Mouse (Mus musculus): ENCODE data around the gene Qars. TPM values are rescaled to one million over a fixed set of nuclear protein-coding genes. Genes with fewer than 3 reads are reported as not detected.

Gene Qars
- polyA plus RNA-seq, 1 experiment, result 110 TPM

DNA sequence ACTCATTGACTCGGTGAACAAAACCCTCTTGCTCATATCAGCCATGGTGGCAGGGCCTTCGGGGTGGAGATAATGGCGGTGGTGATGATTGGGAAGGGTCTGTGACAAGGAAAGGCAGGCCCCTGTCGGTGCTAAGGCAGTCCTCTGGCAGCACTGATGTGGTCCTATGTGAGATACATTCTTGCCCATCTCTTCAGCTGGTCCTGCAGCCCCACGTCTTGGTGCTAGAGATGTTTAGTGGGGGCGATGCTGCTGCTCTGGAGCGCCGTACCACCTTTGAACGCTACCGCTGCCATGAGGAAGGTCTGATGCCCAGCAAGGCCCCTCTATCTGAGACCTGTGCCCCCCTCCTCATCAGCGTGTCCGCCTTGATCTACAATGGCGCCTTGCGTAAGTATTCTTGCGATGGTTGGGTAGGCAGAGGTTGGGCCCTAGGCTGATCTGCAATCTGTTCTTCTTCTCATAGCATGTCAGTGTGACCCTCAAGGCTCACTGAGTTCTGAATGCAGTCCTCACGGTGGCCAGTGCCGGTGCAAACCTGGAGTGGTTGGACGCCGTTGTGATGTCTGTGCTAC is 22.1 kb upstream of the Qars start:
- no peak for TF ChIP-seq CTCF (IDR thresholded peaks at IDR 0.05; ENCODE audit: extremely low read depth, insufficient read depth, low read length)
- TF ChIP-seq POLR2A (IDR thresholded peaks at IDR 0.05; ENCODE audit: extremely low read depth, insufficient read depth, low read length), result no peak
- Histone ChIP-seq H3K4me1 (ENCODE audit: control insufficient read depth, insufficient read depth, low read length) (peaks cover 2% of the 10 kb centered on the region; the same call in 1 of the 2 replicates), H3K27ac (ENCODE audit: insufficient read depth, low read length) (no peak overlapping the region), H3K4me3 (ENCODE audit: insufficient read depth, low read length) (no peak overlapping the region)

- no peak overlapping the region for H3K4me3 ChIP-seq (ENCODE audit: insufficient read depth, low read length)
- H3K27ac ChIP-seq (ENCODE audit: insufficient read depth, low read length), result no peak overlapping the region
- H3K4me1 ChIP-seq (ENCODE audit: control insufficient read depth, insufficient read depth, low read length), result peaks cover 2% of the 10 kb centered on the region; the same call in 1 of the 2 replicates
- TF ChIP-seq POLR2A (IDR thresholded peaks at IDR 0.05; ENCODE audit: extremely low read depth, insufficient read depth, low read length), result no peak
- no peak for TF ChIP-seq CTCF (IDR thresholded peaks at IDR 0.05; ENCODE audit: extremely low read depth, insufficient read depth, low read length)
Measured at GRCm38 (mm10) chr9:108486973-108487530, 20.5 kb upstream of the Qars start.

DNA sequence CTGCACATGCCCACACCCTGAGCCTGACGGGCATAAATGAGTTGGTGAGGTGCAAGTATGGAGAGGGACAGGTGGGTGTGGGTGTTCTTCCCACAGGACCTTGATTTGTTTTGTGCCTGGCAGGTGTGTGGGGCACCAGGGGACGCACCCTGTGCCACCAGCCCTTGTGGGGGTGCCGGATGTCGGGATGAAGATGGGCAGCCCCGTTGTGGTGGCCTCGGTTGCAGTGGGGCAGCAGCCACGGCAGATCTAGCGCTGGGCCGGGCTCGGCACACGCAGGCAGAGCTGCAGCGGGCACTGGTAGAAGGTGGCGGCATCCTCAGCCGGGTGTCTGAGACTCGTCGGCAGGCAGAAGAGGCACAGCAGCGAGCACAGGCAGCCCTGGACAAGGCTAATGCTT is 19.1 kb upstream of the Qars start:
- no peak overlapping the region for H3K4me3 ChIP-seq (ENCODE audit: insufficient read depth, low read length)
- H3K4me1 ChIP-seq (ENCODE audit: control insufficient read depth, insufficient read depth, low read length), result peaks cover 4% of the 10 kb centered on the region; the same call in 1 of the 2 replicates
- H3K27ac ChIP-seq (ENCODE audit: insufficient read depth, low read length), result no peak overlapping the region
- TF ChIP-seq CTCF (IDR thresholded peaks at IDR 0.05; ENCODE audit: extremely low read depth, insufficient read depth, low read length), result no peak
- no peak for TF ChIP-seq POLR2A (IDR thresholded peaks at IDR 0.05; ENCODE audit: extremely low read depth, insufficient read depth, low read length)

- H3K4me1 ChIP-seq (ENCODE audit: control insufficient read depth, insufficient read depth, low read length), result peaks cover 4% of the 10 kb centered on the region; the same call in 1 of the 2 replicates
- TF ChIP-seq CTCF (IDR thresholded peaks at IDR 0.05; ENCODE audit: extremely low read depth, insufficient read depth, low read length), result no peak
- no peak for TF ChIP-seq POLR2A (IDR thresholded peaks at IDR 0.05; ENCODE audit: extremely low read depth, insufficient read depth, low read length)
- H3K27ac ChIP-seq (ENCODE audit: insufficient read depth, low read length), result no peak overlapping the region
- H3K4me3 ChIP-seq (ENCODE audit: insufficient read depth, low read length), result no peak overlapping the region
Measured at GRCm38 (mm10) chr9:108489215-108489614, 18.3 kb upstream of the Qars start.

- H3K4me1 ChIP-seq (ENCODE audit: control insufficient read depth, insufficient read depth, low read length), result peaks cover 4% of the 10 kb centered on the region; the same call in 1 of the 2 replicates
- peak overlapping the region; percentile 45 for H3K4me3 ChIP-seq (ENCODE audit: insufficient read depth, low read length)
- TF ChIP-seq CTCF (IDR thresholded peaks at IDR 0.05; ENCODE audit: extremely low read depth, insufficient read depth, low read length), result no peak
- 0 out of 2 replicates have a peak, but pooled peaks have one; percentile 44 for TF ChIP-seq POLR2A (IDR thresholded peaks at IDR 0.05; ENCODE audit: extremely low read depth, insufficient read depth, low read length)
- peak overlapping the region; percentile 66 for H3K27ac ChIP-seq (ENCODE audit: insufficient read depth, low read length)
Measured at GRCm38 (mm10) chr9:108489702-108490558, 17.6 kb upstream of the Qars start.

- H3K27ac ChIP-seq (ENCODE audit: insufficient read depth, low read length), result peak within 1 kb of the TSS; percentile 87
- peaks cover 4% of the 10 kb centered on the region; the same call in 1 of the 2 replicates for H3K4me1 ChIP-seq (ENCODE audit: control insufficient read depth, insufficient read depth, low read length)
- peak within 1 kb of the TSS; percentile 45 for H3K4me3 ChIP-seq (ENCODE audit: insufficient read depth, low read length)
- TF ChIP-seq POLR2A (IDR thresholded peaks at IDR 0.05; ENCODE audit: extremely low read depth, insufficient read depth, low read length) (peak; percentile 2; the same call in 1 of the 2 replicates), CTCF (IDR thresholded peaks at IDR 0.05; ENCODE audit: extremely low read depth, insufficient read depth, low read length) (no peak)
Measured at GRCm38 (mm10) chr9:108490559-108491285, 16.8 kb upstream of the Qars start, which contains the start of gene Usp19. TSS of gene Usp19 (plus strand) at chr9:108490602.

GRCm38 (mm10) chr9:108491286-108491580 is 16.3 kb upstream of the Qars start:
- TF ChIP-seq POLR2A (IDR thresholded peaks at IDR 0.05; ENCODE audit: extremely low read depth, insufficient read depth, low read length) (no peak), CTCF (IDR thresholded peaks at IDR 0.05; ENCODE audit: extremely low read depth, insufficient read depth, low read length) (no peak)
- Histone ChIP-seq H3K27ac (ENCODE audit: insufficient read depth, low read length) (peak overlapping the region; percentile 87; the same call in 1 of the 2 replicates), H3K4me3 (ENCODE audit: insufficient read depth, low read length) (peak overlapping the region; percentile 45), H3K4me1 (ENCODE audit: control insufficient read depth, insufficient read depth, low read length) (peaks cover 4% of the 10 kb centered on the region; the same call in 1 of the 2 replicates)

- Histone ChIP-seq H3K4me1 (ENCODE audit: control insufficient read depth, insufficient read depth, low read length) (peaks cover 4% of the 10 kb centered on the region; the same call in 1 of the 2 replicates), H3K4me3 (ENCODE audit: insufficient read depth, low read length) (peak overlapping the region; percentile 17; the same call in 1 of the 2 replicates), H3K27ac (ENCODE audit: insufficient read depth, low read length) (no peak overlapping the region)
- TF ChIP-seq CTCF (IDR thresholded peaks at IDR 0.05; ENCODE audit: extremely low read depth, insufficient read depth, low read length) (no peak), POLR2A (IDR thresholded peaks at IDR 0.05; ENCODE audit: extremely low read depth, insufficient read depth, low read length) (no peak)
Measured at GRCm38 (mm10) chr9:108492043-108492750, 15.3 kb upstream of the Qars start.
